Mouse (Mus musculus) neural tube, embryonic 11.5 days (tissue): ENCODE measurements around the gene E130309D02Rik. TPM values are rescaled to one million over a fixed set of nuclear protein-coding genes. Genes with fewer than 3 reads are reported as not detected.

Source experiments
- ATAC-seq: fragments of 200-750 bp; cut with Nextera tagmentation; 2 replicates; pipeline ENCODE4 v1.8.0; 2017; ENCODE audit warnings: moderate number of reproducible peaks, mild to moderate bottlenecking, moderate TSS enrichment, moderate library complexity; ENCODE audit not compliant: insufficient read depth, low FRiP score, low TSS enrichment
- DNase-seq: peaks from one replicate; pipeline ENCODE4 v3.0.0-alpha.2; 2015; ENCODE audit warnings: low spot score
- H3K27ac ChIP-seq: fragments of 300-500 bp; sonication (generic); 2 replicates; pipeline ENCODE4 v1.5.1; 2014; ENCODE audit warnings: low read depth, mild to moderate bottlenecking, low read length
- H3K27me3 ChIP-seq: fragments of 300-500 bp; sonication (generic); 2 replicates; pipeline ENCODE4 v1.6.1; 2014; ENCODE audit warnings: mild to moderate bottlenecking, low read length, mixed read lengths; ENCODE audit not compliant: control insufficient read depth, insufficient read depth
- H3K36me3 ChIP-seq: fragments of 300-500 bp; sonication (generic); 2 replicates; pipeline ENCODE4 v1.6.1; 2014; ENCODE audit warnings: mild to moderate bottlenecking, low read length, moderate library complexity, mixed read lengths; ENCODE audit not compliant: control insufficient read depth, insufficient read depth
- H3K4me1 ChIP-seq: fragments of 300-500 bp; sonication (generic); 2 replicates; pipeline ENCODE4 v1.6.1; 2014; ENCODE audit warnings: low read length, mixed read lengths; ENCODE audit not compliant: control insufficient read depth, insufficient read depth
- H3K4me2 ChIP-seq: fragments of 300-500 bp; sonication (generic); 2 replicates; pipeline ENCODE4 v1.6.1; 2014; ENCODE audit warnings: low read depth, mild to moderate bottlenecking, moderate library complexity
- H3K4me3 ChIP-seq: fragments of 300-500 bp; sonication (generic); 2 replicates; pipeline ENCODE4 v1.5.1; 2014; ENCODE audit warnings: low read depth, low read length
- H3K9ac ChIP-seq: fragments of 300-500 bp; sonication (generic); 2 replicates; pipeline ENCODE4 v1.6.1; 2014; ENCODE audit warnings: mild to moderate bottlenecking, low read length
- H3K9me3 ChIP-seq: fragments of 300-500 bp; sonication (generic); 2 replicates; pipeline ENCODE4 v1.6.1; 2016; ENCODE audit warnings: low read length; ENCODE audit not compliant: control insufficient read depth
- WGBS: fragments of 180-500 bp; shearing (Covaris S2); extraction: QIAGEN DNeasy Blood & Tissue Kit; methylation state at CpG from one replicate; pipeline ENCODE4 v1.1.7; 2014; 5-methylcytosine and 5-hydroxymethylcytosine counted together
- polyA plus RNA-seq: library from polyadenylated mRNA; unstranded; fragments of >200 nt; fragmentation: Nextera tagmentation; extraction: Ambion mirVana; gene quantifications from 2 replicates; pipeline ENCODE4 v1.2.1, GENCODE M21; 2014

The E130309D02Rik gene
- polyA plus RNA-seq, 1 experiment from 2014 or later = 57.3 TPM

- DNase-seq (no peak), ATAC-seq (no peak)
- Histone ChIP-seq H3K27ac (no peak overlapping the region), H3K4me1 (no peaks in the 10 kb centered on the region), H3K4me2 (no peak overlapping the region), H3K9me3 (no peaks in the 10 kb centered on the region), H3K9ac (no peak overlapping the region), H3K36me3 (no peaks in the 10 kb centered on the region), H3K4me3 (no peak overlapping the region), H3K27me3 (no peaks in the 10 kb centered on the region)
- WGBS = 77% methylated on average over 8 of the region's 8 CpGs
These were observed 31.2 kb upstream of the E130309D02Rik start for GRCm38 (mm10) chr5:143346367-143346766.

GRCm38 (mm10) chr5:143339603-143340002 is 24.4 kb upstream of the E130309D02Rik start:
- ATAC-seq (no peak), DNase-seq (no peak)
- Histone ChIP-seq H3K9ac (no peak overlapping the region), H3K36me3 (no peaks in the 10 kb centered on the region), H3K9me3 (no peaks in the 10 kb centered on the region), H3K27ac (no peak overlapping the region), H3K4me1 (no peaks in the 10 kb centered on the region), H3K4me2 (no peak overlapping the region), H3K4me3 (no peak overlapping the region), H3K27me3 (no peaks in the 10 kb centered on the region)
- WGBS = 60% methylated on average over 6 of the region's 6 CpGs

GRCm38 (mm10) chr5:143336559-143336958 is 21.4 kb upstream of the E130309D02Rik start:
- Histone ChIP-seq H3K9me3 (no peaks in the 10 kb centered on the region), H3K9ac (no peak overlapping the region), H3K27ac (no peak overlapping the region), H3K36me3 (no peaks in the 10 kb centered on the region), H3K27me3 (no peaks in the 10 kb centered on the region), H3K4me1 (no peaks in the 10 kb centered on the region), H3K4me2 (no peak overlapping the region), H3K4me3 (no peak overlapping the region)
- no peak for ATAC-seq
- WGBS = 65% methylated on average over 6 of the region's 6 CpGs
- no peak for DNase-seq

DNA sequence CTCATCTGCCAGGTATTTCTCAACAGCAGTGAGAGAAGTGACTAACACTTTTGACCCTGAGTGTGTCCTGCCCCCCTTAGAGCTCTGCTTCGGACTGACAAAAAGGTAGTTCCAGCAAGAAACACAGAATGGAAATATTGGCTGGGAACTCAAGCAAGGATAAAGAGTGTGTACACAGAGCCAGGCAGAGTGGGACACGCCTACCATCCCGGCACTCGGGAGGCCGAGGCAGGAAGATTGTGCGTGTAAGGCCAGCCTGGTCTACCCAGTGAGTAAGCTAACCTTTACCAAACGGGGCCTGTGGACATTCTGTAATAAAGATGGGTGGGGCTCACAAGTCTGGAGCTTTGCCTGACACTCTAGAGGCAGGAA is 19.9 kb upstream of the E130309D02Rik start:
- H3K4me1 ChIP-seq = no peaks in the 10 kb centered on the region
- ATAC-seq (no peak), DNase-seq (no peak)
- H3K36me3 ChIP-seq = no peaks in the 10 kb centered on the region
- no peak overlapping the region for H3K27ac ChIP-seq
- no peaks in the 10 kb centered on the region for H3K9me3 ChIP-seq
- no peaks in the 10 kb centered on the region for H3K27me3 ChIP-seq
- H3K4me2 ChIP-seq = no peak overlapping the region
- WGBS = 85% methylated on average over 7 of the region's 7 CpGs
- no peak overlapping the region for H3K9ac ChIP-seq
- no peak overlapping the region for H3K4me3 ChIP-seq

DNA sequence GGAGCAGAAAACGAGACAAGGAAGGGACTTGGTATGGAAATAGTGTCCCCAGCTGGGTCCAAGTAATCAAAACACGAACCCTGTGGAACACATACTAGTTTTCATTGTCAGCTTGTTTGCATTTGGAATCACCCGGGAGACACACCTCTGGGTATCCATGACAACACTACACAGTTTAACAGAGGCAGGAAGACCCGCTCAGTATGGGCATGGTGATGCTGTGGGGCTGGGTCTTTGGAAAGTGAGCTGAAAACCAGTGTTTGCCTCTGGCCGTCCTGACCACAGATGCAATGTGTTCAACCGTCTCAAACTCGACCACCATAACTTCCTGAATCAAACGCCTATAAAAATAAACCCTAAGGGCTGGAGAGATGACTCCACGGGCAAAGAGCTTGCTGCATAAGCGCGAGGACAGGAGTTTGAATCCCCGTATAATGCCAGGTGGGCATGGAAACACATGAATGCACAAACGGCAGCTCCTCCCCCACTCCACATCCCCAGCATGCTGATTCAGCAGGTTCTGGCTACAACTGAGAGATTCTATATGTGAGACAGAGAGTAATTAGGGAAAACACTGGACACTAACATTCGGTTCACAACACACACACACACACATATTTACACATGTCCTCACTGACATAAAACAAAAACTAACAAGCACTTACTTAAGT is 19.4 kb upstream of the E130309D02Rik start:
- Histone ChIP-seq H3K36me3 (no peaks in the 10 kb centered on the region), H3K27ac (no peak overlapping the region), H3K9ac (no peak overlapping the region), H3K4me3 (no peak overlapping the region), H3K27me3 (no peaks in the 10 kb centered on the region), H3K4me2 (no peak overlapping the region), H3K4me1 (peaks cover 3% of the 10 kb centered on the region; the same call in 1 of the 2 replicates), H3K9me3 (no peaks in the 10 kb centered on the region)
- DNase-seq = no peak
- no peak for ATAC-seq
- WGBS = 78% methylated on average over 14 of the region's 14 CpGs

GRCm38 (mm10) chr5:143333872-143334271 is 18.7 kb upstream of the E130309D02Rik start:
- Histone ChIP-seq H3K27ac (no peak overlapping the region), H3K9ac (no peak overlapping the region)

DNA sequence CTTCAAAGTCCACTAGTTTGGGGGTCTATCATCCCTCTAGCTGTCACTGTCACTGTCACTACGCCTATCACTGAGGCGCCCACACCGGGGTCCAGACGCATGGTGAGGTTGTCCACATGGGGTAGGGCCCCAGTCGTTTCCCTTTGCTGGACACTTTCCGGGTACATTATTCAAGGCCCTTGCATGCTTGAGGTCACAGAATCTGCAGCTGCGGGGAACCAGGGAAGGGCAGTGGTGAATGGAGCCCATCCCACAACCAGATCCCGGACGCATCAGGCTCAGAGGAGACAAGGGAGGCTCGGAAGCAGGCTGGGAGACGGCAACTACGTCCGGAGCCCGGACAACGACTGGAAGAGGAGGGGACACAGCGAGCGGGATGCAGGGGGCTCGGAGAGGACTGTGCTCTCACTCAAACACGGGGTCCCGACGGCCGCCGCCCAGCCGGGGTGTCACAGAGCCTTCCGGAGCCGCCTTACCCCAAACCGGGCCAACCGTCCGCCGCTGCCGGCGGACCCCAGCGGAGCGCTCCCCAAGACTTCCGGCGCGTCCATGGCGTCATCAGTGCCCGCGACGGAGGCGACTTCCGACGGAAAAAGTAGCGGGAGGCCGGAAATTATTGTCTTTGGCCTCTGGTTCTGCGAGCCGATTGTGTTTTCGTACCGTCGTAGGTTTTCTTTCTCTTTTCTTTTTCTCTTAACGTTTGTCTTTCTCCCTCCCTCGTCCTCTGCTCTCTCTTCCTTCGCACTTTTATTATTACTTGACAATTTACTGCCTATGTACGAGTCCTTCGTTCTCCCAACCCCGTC is 13.7 kb upstream of the E130309D02Rik start, which contains the start of gene Zdhhc4:
Gene Zdhhc4 (minus strand): TSS at position 567 of the 806 bp plus-strand sequence.
- Histone ChIP-seq H3K27ac (peak within 1 kb of the TSS; percentile 39; the same call in 1 of the 2 replicates), H3K9ac (peak within 1 kb of the TSS; percentile 93), H3K4me3 (peak within 1 kb of the TSS; percentile 97), H3K36me3 (peaks cover 4% of the 10 kb centered on the region; the same call in 1 of the 2 replicates), H3K27me3 (no peaks in the 10 kb centered on the region), H3K4me2 (peak within 1 kb of the TSS; percentile 95), H3K9me3 (no peaks in the 10 kb centered on the region), H3K4me1 (peaks cover 11% of the 10 kb centered on the region; the same call in 1 of the 2 replicates)
- under 1% methylated on average over 45 of the region's 57 CpGs for WGBS
- ATAC-seq (peak; percentile 60), DNase-seq (peak; percentile 93)

More at GRCm38 (mm10) chr5:143333872-143334271, 18.7 kb upstream of the E130309D02Rik start:
- Histone ChIP-seq H3K4me1 (peaks cover 3% of the 10 kb centered on the region; the same call in 1 of the 2 replicates), H3K27me3 (no peaks in the 10 kb centered on the region), H3K4me3 (no peak overlapping the region), H3K36me3 (no peaks in the 10 kb centered on the region), H3K9me3 (no peaks in the 10 kb centered on the region), H3K4me2 (no peak overlapping the region)
- peak; percentile 64 for DNase-seq
- no peak for ATAC-seq
- WGBS = 22% methylated on average over 5 of the region's 5 CpGs

DNA sequence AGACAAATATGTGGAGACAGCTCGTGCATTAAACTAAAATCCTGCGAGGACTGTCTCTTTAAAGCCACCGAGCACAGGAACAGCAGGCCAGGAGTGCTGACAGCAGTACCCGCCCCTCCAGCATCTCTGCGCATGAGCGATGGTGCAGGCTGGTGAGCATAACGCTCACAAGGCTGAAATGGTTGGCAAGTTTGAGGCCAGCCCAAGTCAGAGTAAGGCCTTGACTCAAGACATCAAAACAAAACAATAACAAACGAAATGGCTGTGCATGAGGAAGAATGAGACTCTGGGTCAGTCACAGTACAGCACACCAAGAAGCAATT is 2.1 kb upstream of the E130309D02Rik start:
- H3K27me3 ChIP-seq = no peaks in the 10 kb centered on the region
- 92% methylated on average over 8 of the region's 8 CpGs for WGBS
- peaks cover 4% of the 10 kb centered on the region for H3K36me3 ChIP-seq
- DNase-seq (no peak), ATAC-seq (no peak)
- no peak overlapping the region for H3K4me2 ChIP-seq
- peaks cover 6% of the 10 kb centered on the region for H3K4me1 ChIP-seq
- no peak overlapping the region for H3K4me3 ChIP-seq
- no peak overlapping the region for H3K9ac ChIP-seq
- H3K27ac ChIP-seq = no peak overlapping the region
- H3K9me3 ChIP-seq = no peaks in the 10 kb centered on the region
